Mouse (Mus musculus) kidney, postnatal 0 days (tissue): ENCODE data around the gene Fam205c. TPM values are rescaled to one million over a fixed set of nuclear protein-coding genes. Genes with fewer than 3 reads are reported as not detected.

Source experiments
- polyA plus RNA-seq: library from polyadenylated mRNA; unstranded; fragments of >200 nt; fragmentation: Nextera tagmentation; extraction: Ambion mirVana; gene quantifications from 2 replicates; pipeline ENCODE4 v1.2.1, GENCODE M21; 2015

The Fam205c gene
- polyA plus RNA-seq, 1 experiment from 2014 or later: 0.09 TPM

Other genes with a start within 250 kb of the Fam205c start
- gene Gm2564, start 244.5 kb downstream of the Fam205c start, polyA plus RNA-seq: 0.70 and 0.72 TPM in 2 replicates
- not detected in 2 replicates for gene Ccl27b, start 219.0 kb downstream of the Fam205c start, polyA plus RNA-seq
- not detected in 2 replicates for gene Il11ra2, start 212.3 kb downstream of the Fam205c start, polyA plus RNA-seq
- 0.46 TPM in 1 of 2 replicates, not detected in the other for gene 4930578G10Rik, start 138.7 kb downstream of the Fam205c start, polyA plus RNA-seq
- 0.38 and 0.71 TPM in 2 replicates for gene Ccl19, start 117.7 kb downstream of the Fam205c start, polyA plus RNA-seq
- 24.7 and 29.2 TPM in 2 replicates for gene Ccl21a, start 100.2 kb downstream of the Fam205c start, polyA plus RNA-seq
- 0.07 TPM in 1 of 2 replicates, not detected in the other for gene Fam205a1, start 20.3 kb downstream of the Fam205c start, polyA plus RNA-seq
- gene Gm12394, start 17.5 kb downstream of the Fam205c start, polyA plus RNA-seq: 0.14 and 0.26 TPM in 2 replicates
- gene Phf24, start 42.4 kb upstream of the Fam205c start, polyA plus RNA-seq: 0.34 and 0.64 TPM in 2 replicates
- gene Dnajb5, start 75.6 kb upstream of the Fam205c start, polyA plus RNA-seq: 4.6 and 5.3 TPM in 2 replicates
- 0.37 and 0.66 TPM in 2 replicates for gene 1700022I11Rik, start 95.4 kb upstream of the Fam205c start, polyA plus RNA-seq
- 356 and 406 TPM in 2 replicates for gene Vcp, start 126.3 kb upstream of the Fam205c start, polyA plus RNA-seq
- gene Fancg, start 136.3 kb upstream of the Fam205c start, polyA plus RNA-seq: 7.2 and 9.2 TPM in 2 replicates
- 19.2 and 21.3 TPM in 2 replicates for gene Pigo, start 151.6 kb upstream of the Fam205c start, polyA plus RNA-seq
- gene Stoml2, start 157.5 kb upstream of the Fam205c start, polyA plus RNA-seq: 253 and 273 TPM in 2 replicates
- gene Fam214b, start 172.0 kb upstream of the Fam205c start, polyA plus RNA-seq: 8.1 and 8.9 TPM in 2 replicates
- 3.3 and 3.8 TPM in 2 replicates for gene Unc13b, start 184.7 kb upstream of the Fam205c start, polyA plus RNA-seq